13 mouse cellular contexts compared by ENCODE assay signal in genomic region chr2:33595085-33595423, GRCm38 (mm10). TPM values are rescaled to one million over a fixed set of nuclear protein-coding genes. Genes with fewer than 3 reads are reported as not detected.
DNase-seq lines count a peak whose midpoint lies in the region; ATAC-seq and TF ChIP-seq lines count a peak whose summit lies in the region.
"Had no signal": no experiment of that assay in that cellular context is flagged by ENCODE, and none has a peak within 500 bp of the region (broad histone marks: within the 10 kb centered on the region; RNA-seq: fewer than 3 reads in every experiment).

No protein-coding gene starts in this region.

- no peak overlapping the region for H3K27ac ChIP-seq in forebrain, embryonic 11.5 days (ENCODE audit: low read depth, low read length)
- no peak overlapping the region for H3K27ac ChIP-seq in forebrain, embryonic 12.5 days
- 0 out of 2 replicates have a peak overlapping the region, but pooled peaks have one; percentile 2 for H3K27ac ChIP-seq in midbrain, embryonic 12.5 days (replicated peaks)
- no peak overlapping the region for H3K27ac ChIP-seq in midbrain, embryonic 14.5 days (replicated peaks; ENCODE audit: low read depth, low read length)
- H3K27ac ChIP-seq in intestine, embryonic 16.5 days (ENCODE audit: low read length): no peak overlapping the region
- H3K27ac ChIP-seq in stomach, embryonic 16.5 days (ENCODE audit: low read length): no peak overlapping the region
- no peak overlapping the region for H3K27ac ChIP-seq in layer of hippocampus, adult 2 months
- H3K27ac ChIP-seq: gastrocnemius, adult 2 months had no signal

- 0 out of 2 replicates have a peak, but pooled peaks have one; percentile 11 for ATAC-seq in forebrain, embryonic 11.5 days (replicated peaks; ENCODE audit: low FRiP score)
- no peak for ATAC-seq in forebrain, embryonic 12.5 days (ENCODE audit: low FRiP score)
- ATAC-seq in midbrain, embryonic 12.5 days (ENCODE audit: low FRiP score, low read depth): no peak
- ATAC-seq in midbrain, embryonic 14.5 days (ENCODE audit: low FRiP score, low TSS enrichment): no peak
- ATAC-seq in intestine, embryonic 16.5 days: peak; percentile 58; the same call in 1 of the 2 replicates
- peak; percentile 48; the same call in 1 of the 2 replicates for ATAC-seq in stomach, embryonic 16.5 days (ENCODE audit: insufficient read depth, low FRiP score)

- peaks cover 16% of the 10 kb centered on the region for H3K27me3 ChIP-seq in forebrain, embryonic 11.5 days (ENCODE audit: control insufficient read depth, insufficient read depth, low read length)
- peaks cover 84% of the 10 kb centered on the region for H3K27me3 ChIP-seq in forebrain, embryonic 12.5 days
- peaks cover 93% of the 10 kb centered on the region for H3K27me3 ChIP-seq in midbrain, embryonic 12.5 days
- H3K27me3 ChIP-seq in midbrain, embryonic 14.5 days (ENCODE audit: control insufficient read depth, insufficient read depth, low read length): peaks cover 19% of the 10 kb centered on the region
- 0 out of 2 replicates have a peak, but pooled peaks cover 3% of the 10 kb centered on the region for H3K27me3 ChIP-seq in intestine, embryonic 16.5 days (replicated peaks; ENCODE audit: control insufficient read depth, insufficient read depth, low read length)
- H3K27me3 ChIP-seq in stomach, embryonic 16.5 days (ENCODE audit: control insufficient read depth, insufficient read depth, low read length): no peaks in the 10 kb centered on the region

- H3K9me3 ChIP-seq in forebrain, embryonic 11.5 days (ENCODE audit: control insufficient read depth, low read length): no peaks in the 10 kb centered on the region
- no peaks in the 10 kb centered on the region for H3K9me3 ChIP-seq in forebrain, embryonic 12.5 days
- no peaks in the 10 kb centered on the region for H3K9me3 ChIP-seq in midbrain, embryonic 12.5 days
- no peaks in the 10 kb centered on the region for H3K9me3 ChIP-seq in midbrain, embryonic 14.5 days (ENCODE audit: control insufficient read depth, low read length)
- no peaks in the 10 kb centered on the region for H3K9me3 ChIP-seq in intestine, embryonic 16.5 days (ENCODE audit: control insufficient read depth, low read length)
- no peaks in the 10 kb centered on the region for H3K9me3 ChIP-seq in stomach, embryonic 16.5 days (replicated peaks; ENCODE audit: control insufficient read depth, low read length)

- no peak for TF ChIP-seq CTCF in layer of hippocampus, adult 2 months (conservative IDR thresholded peaks at IDR 0.05)

- H3K4me2 ChIP-seq in forebrain, embryonic 11.5 days (ENCODE audit: low read depth, low read length, severe bottlenecking): no peak overlapping the region
- H3K4me2 ChIP-seq in forebrain, embryonic 12.5 days: no peak overlapping the region
- no peak overlapping the region for H3K4me2 ChIP-seq in midbrain, embryonic 12.5 days (replicated peaks)
- H3K4me2 ChIP-seq in midbrain, embryonic 14.5 days (ENCODE audit: low read length): no peak overlapping the region
- no peak overlapping the region for H3K4me2 ChIP-seq in intestine, embryonic 16.5 days (ENCODE audit: low read depth, low read length)
- no peak overlapping the region for H3K4me2 ChIP-seq in stomach, embryonic 16.5 days (ENCODE audit: low read depth, low read length)

- 11% methylated on average over 7 of the region's 7 CpGs for WGBS in forebrain, embryonic 11.5 days
- 12% methylated on average over 7 of the region's 7 CpGs for WGBS in forebrain, embryonic 12.5 days
- 16% methylated on average over 7 of the region's 7 CpGs for WGBS in midbrain, embryonic 12.5 days
- 16% methylated on average over 7 of the region's 7 CpGs for WGBS in midbrain, embryonic 14.5 days
- 24% methylated on average over 7 of the region's 7 CpGs for WGBS in intestine, embryonic 16.5 days
- whole genome bisulfite sequencing in stomach, embryonic 16.5 days: 35% methylated on average over 7 of the region's 7 CpGs

- H3K4me1 ChIP-seq in forebrain, embryonic 11.5 days (replicated peaks; ENCODE audit: control insufficient read depth, insufficient read depth, low read length): peaks cover 20% of the 10 kb centered on the region
- peaks cover 54% of the 10 kb centered on the region for H3K4me1 ChIP-seq in forebrain, embryonic 12.5 days
- peaks cover 52% of the 10 kb centered on the region for H3K4me1 ChIP-seq in midbrain, embryonic 12.5 days
- peaks cover 42% of the 10 kb centered on the region for H3K4me1 ChIP-seq in midbrain, embryonic 14.5 days (ENCODE audit: control insufficient read depth, insufficient read depth, low read length)
- peaks cover 9% of the 10 kb centered on the region for H3K4me1 ChIP-seq in intestine, embryonic 16.5 days (ENCODE audit: control insufficient read depth, insufficient read depth, low read length)
- peaks cover 18% of the 10 kb centered on the region for H3K4me1 ChIP-seq in stomach, embryonic 16.5 days (ENCODE audit: control insufficient read depth, insufficient read depth, low read length)

- no peak overlapping the region for H3K9ac ChIP-seq in forebrain, embryonic 11.5 days (ENCODE audit: low read length)
- H3K9ac ChIP-seq in forebrain, embryonic 12.5 days: no peak overlapping the region; the same call in 1 of the 2 replicates
- H3K9ac ChIP-seq in midbrain, embryonic 12.5 days (replicated peaks): no peak overlapping the region
- H3K9ac ChIP-seq in midbrain, embryonic 14.5 days (replicated peaks; ENCODE audit: low read length): no peak overlapping the region
- no peak overlapping the region for H3K9ac ChIP-seq in intestine, embryonic 16.5 days (ENCODE audit: low read depth, low read length)
- H3K9ac ChIP-seq in stomach, embryonic 16.5 days (ENCODE audit: low read length): 0 out of 2 replicates have a peak overlapping the region, but pooled peaks have one; percentile 26

- H3K36me3 ChIP-seq in forebrain, embryonic 11.5 days (ENCODE audit: control insufficient read depth, insufficient read depth, low read length): no peaks in the 10 kb centered on the region
- H3K36me3 ChIP-seq in forebrain, embryonic 12.5 days (replicated peaks): no peaks in the 10 kb centered on the region
- H3K36me3 ChIP-seq in midbrain, embryonic 12.5 days: no peaks in the 10 kb centered on the region
- H3K36me3 ChIP-seq in midbrain, embryonic 14.5 days (ENCODE audit: control insufficient read depth, insufficient read depth, low read length): no peaks in the 10 kb centered on the region
- H3K36me3 ChIP-seq in intestine, embryonic 16.5 days (ENCODE audit: control insufficient read depth, insufficient read depth, low read length): no peaks in the 10 kb centered on the region
- no peaks in the 10 kb centered on the region for H3K36me3 ChIP-seq in stomach, embryonic 16.5 days (ENCODE audit: control insufficient read depth, insufficient read depth, low read length)

- no peak for DNase-seq in forebrain, embryonic 11.5 days (ENCODE audit: low spot score)
- no peak for DNase-seq in midbrain, embryonic 14.5 days
- DNase-seq in frontal cortex, adult 2 months (ENCODE audit: extremely low spot score in 1 of 2, low spot score in 1 of 2): no peak
- DNase-seq in layer of hippocampus, adult 2 months (ENCODE audit: low spot score in 2 of 2): no peak
- DNase-seq: adrenal gland, postnatal 25 days; cerebellum, adult 2 months; gastrocnemius, adult 2 months; kidney, postnatal 10 days had no signal

- no peak overlapping the region for H3K4me3 ChIP-seq in forebrain, embryonic 11.5 days (ENCODE audit: low read depth, low read length)
- H3K4me3 ChIP-seq in forebrain, embryonic 12.5 days (replicated peaks): no peak overlapping the region
- H3K4me3 ChIP-seq in midbrain, embryonic 12.5 days: no peak overlapping the region
- no peak overlapping the region for H3K4me3 ChIP-seq in midbrain, embryonic 14.5 days (replicated peaks; ENCODE audit: low read depth, low read length)
- H3K4me3 ChIP-seq in intestine, embryonic 16.5 days (ENCODE audit: low read length): no peak overlapping the region
- H3K4me3 ChIP-seq in stomach, embryonic 16.5 days (replicated peaks; ENCODE audit: low read length): no peak overlapping the region
- no peak overlapping the region for H3K4me3 ChIP-seq in layer of hippocampus, adult 2 months
- H3K4me3 ChIP-seq: gastrocnemius, adult 2 months had no signal

RNA-seq across cellular contexts. Expression of gene Lmx1b, which starts 45.3 kb away (rescaled TPM):
- 1.0 and 1.6 TPM in 2 replicates for polyA plus RNA-seq in forebrain, embryonic 11.5 days (2014; fragmentation: Nextera tagmentation; extraction: Ambion mirVana)
- polyA plus RNA-seq in forebrain, embryonic 12.5 days (2016; fragmentation: Nextera tagmentation; extraction: Ambion mirVana): 0.84 and 0.91 TPM in 2 replicates
- polyA plus RNA-seq in midbrain, embryonic 12.5 days (2016; fragmentation: Nextera tagmentation; extraction: Ambion mirVana): 2.3 and 2.8 TPM in 2 replicates
- polyA plus RNA-seq in midbrain, embryonic 14.5 days (2014; fragmentation: Nextera tagmentation; extraction: Ambion mirVana): 1.7 and 2.3 TPM in 2 replicates
- polyA plus RNA-seq in intestine, embryonic 16.5 days (2015; fragmentation: Nextera tagmentation; extraction: Ambion mirVana): 0.04 TPM in 1 of 2 replicates, not detected in the other
- not detected in 2 replicates for polyA plus RNA-seq in stomach, embryonic 16.5 days (2015; fragmentation: Nextera tagmentation; extraction: Ambion mirVana)
- 0.36 and 0.38 TPM in 2 replicates for polyA plus RNA-seq in frontal cortex, adult 2 months (2012; rRNA removed)
- total RNA-seq in layer of hippocampus, adult 2 months (2021): under 1 TPM; 0.10 to 0.41 TPM
- polyA plus RNA-seq: heart, embryonic 16.5 days had no signal

Comparison
In these comparisons a context has a peak if more than half of its experiments do, and no peak if none do; other contexts are left out.
1. ATAC-seq: peak in forebrain, embryonic 11.5 days (single experiment), intestine, embryonic 16.5 days (single experiment) and stomach, embryonic 16.5 days (single experiment); none in forebrain, embryonic 12.5 days (single experiment), midbrain, embryonic 12.5 days (single experiment) and midbrain, embryonic 14.5 days (single experiment).